Mouse (Mus musculus): ENCODE measurements around the gene Csrp2. TPM values are rescaled to one million over a fixed set of nuclear protein-coding genes. Genes with fewer than 3 reads are reported as not detected.

Csrp2 gene
- total RNA-seq, 4 experiments from 2014 or later: 9.4 to 18.2 (median 12.6) TPM

GRCm38 (mm10) chr10:110962172-110962571 is 42.6 kb downstream of the Csrp2 start:
- DNase-seq (ENCODE audit: low spot score in 2 of 2): no peak

GRCm38 (mm10) chr10:110971044-110971443 is 51.5 kb downstream of the Csrp2 start:
- DNase-seq (ENCODE audit: low spot score in 2 of 2): no peak

GRCm38 (mm10) chr10:110971483-110971882 is 51.9 kb downstream of the Csrp2 start:
- DNase-seq (ENCODE audit: low spot score in 2 of 2): no peak

GRCm38 (mm10) chr10:110971998-110972397 is 52.4 kb downstream of the Csrp2 start:
- DNase-seq (ENCODE audit: low spot score in 2 of 2): no peak

GRCm38 (mm10) chr10:110974463-110974862 is 54.9 kb downstream of the Csrp2 start:
- peak in 1 of 2 experiments; percentile 42 for DNase-seq (ENCODE audit: low spot score in 2 of 2)

- DNase-seq (ENCODE audit: low spot score in 2 of 2): no peak
Measured at GRCm38 (mm10) chr10:110974885-110975284, 55.3 kb downstream of the Csrp2 start.

GRCm38 (mm10) chr10:110976046-110976445 is 56.5 kb downstream of the Csrp2 start:
- DNase-seq (ENCODE audit: low spot score in 2 of 2): no peak

GRCm38 (mm10) chr10:110977379-110977778 is 57.8 kb downstream of the Csrp2 start:
- no peak for DNase-seq (ENCODE audit: low spot score in 2 of 2)

GRCm38 (mm10) chr10:110979431-110979830 is 59.8 kb downstream of the Csrp2 start:
- DNase-seq (ENCODE audit: low spot score in 2 of 2): no peak

- DNase-seq (ENCODE audit: low spot score in 2 of 2): no peak
Measured at GRCm38 (mm10) chr10:110980441-110980840, 60.9 kb downstream of the Csrp2 start.

GRCm38 (mm10) chr10:110982771-110983170 is 63.2 kb downstream of the Csrp2 start:
- no peak for DNase-seq (ENCODE audit: low spot score in 2 of 2)

GRCm38 (mm10) chr10:110986682-110987081 is 67.1 kb downstream of the Csrp2 start:
- no peak for DNase-seq (ENCODE audit: low spot score in 2 of 2)

Other genes starting within 250 kb of the Csrp2 start
- under 1 TPM in 3 of 4 experiments, not detected in 1; 0.36 to 0.72 (median 0.43) TPM for gene E2f7, start 174.3 kb upstream of the Csrp2 start, total RNA-seq (2022)
- gene Zdhhc17, start 90.4 kb downstream of the Csrp2 start, total RNA-seq (2022): 100 to 1,000 TPM in 3 of 4 experiments, 10 to 100 TPM in 1; 95.5 to 113 (median 108) TPM
- 10 to 100 TPM; 58.5 to 65.7 (median 62.7) TPM for gene Osbpl8, start 245.0 kb downstream of the Csrp2 start, total RNA-seq (2022)